Mouse (Mus musculus): ENCODE measurements at regions not wholly inside any gene's neighbourhood (a gene's known extent, or its start where the extent isn't known, plus 50 kb on each side); places are given as distances from the start of the nearest gene placed in this dataset.

DNA sequence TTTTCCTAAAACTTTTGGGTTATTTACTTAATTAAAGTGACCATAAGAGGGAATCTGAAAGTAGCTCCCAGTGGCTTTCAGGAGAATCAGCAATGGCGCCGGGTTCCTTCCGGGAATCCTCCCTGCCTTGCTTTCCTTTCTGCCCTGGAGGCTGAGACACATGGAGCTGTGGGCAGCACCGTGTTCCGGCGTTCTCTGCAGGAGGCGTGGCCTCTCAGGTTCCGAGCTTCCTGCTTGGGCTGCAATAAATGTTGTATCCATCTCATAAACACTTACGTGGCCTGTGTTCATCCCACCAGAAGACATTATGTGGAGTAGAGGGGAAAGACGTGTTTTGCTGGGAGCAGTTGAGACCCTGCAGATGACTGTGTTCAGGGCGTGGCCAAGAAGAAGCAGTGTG is 483.3 kb upstream of the Adam5 start:
- TF ChIP-seq POLR2A (IDR thresholded peaks at IDR 0.05; ENCODE audit: borderline replicate concordance, insufficient read depth, low read length) (no peak), CTCF (IDR thresholded peaks at IDR 0.05; ENCODE audit: borderline replicate concordance, insufficient read depth, low read depth, low read length) (no peak)
